Mouse (Mus musculus): Measurements from ENCODE around the gene Syngr1. TPM values are rescaled to one million over a fixed set of nuclear protein-coding genes. Genes with fewer than 3 reads are reported as not detected.

The Syngr1 gene
- total RNA-seq (2021): 10 to 100 TPM; 16.6 to 20.1 TPM
- long read RNA-seq, experiment 1, transcript Syngr1-202 (4 exons, 819 nt): major isoform, 33 of 37 reads
- long read RNA-seq, experiment 1, partial matches to known transcripts: 2 of 37 reads
- long read RNA-seq, experiment 1, other reads (novel, unspliced or antisense): 2 of 37 reads
- long read RNA-seq, experiment 2, transcript Syngr1-202 (4 exons, 819 nt): major isoform, 45 of 47 reads
- long read RNA-seq, experiment 2, partial matches to known transcripts: 1 of 47 reads
- long read RNA-seq, experiment 2, other reads (novel, unspliced or antisense): 1 of 47 reads

DNA sequence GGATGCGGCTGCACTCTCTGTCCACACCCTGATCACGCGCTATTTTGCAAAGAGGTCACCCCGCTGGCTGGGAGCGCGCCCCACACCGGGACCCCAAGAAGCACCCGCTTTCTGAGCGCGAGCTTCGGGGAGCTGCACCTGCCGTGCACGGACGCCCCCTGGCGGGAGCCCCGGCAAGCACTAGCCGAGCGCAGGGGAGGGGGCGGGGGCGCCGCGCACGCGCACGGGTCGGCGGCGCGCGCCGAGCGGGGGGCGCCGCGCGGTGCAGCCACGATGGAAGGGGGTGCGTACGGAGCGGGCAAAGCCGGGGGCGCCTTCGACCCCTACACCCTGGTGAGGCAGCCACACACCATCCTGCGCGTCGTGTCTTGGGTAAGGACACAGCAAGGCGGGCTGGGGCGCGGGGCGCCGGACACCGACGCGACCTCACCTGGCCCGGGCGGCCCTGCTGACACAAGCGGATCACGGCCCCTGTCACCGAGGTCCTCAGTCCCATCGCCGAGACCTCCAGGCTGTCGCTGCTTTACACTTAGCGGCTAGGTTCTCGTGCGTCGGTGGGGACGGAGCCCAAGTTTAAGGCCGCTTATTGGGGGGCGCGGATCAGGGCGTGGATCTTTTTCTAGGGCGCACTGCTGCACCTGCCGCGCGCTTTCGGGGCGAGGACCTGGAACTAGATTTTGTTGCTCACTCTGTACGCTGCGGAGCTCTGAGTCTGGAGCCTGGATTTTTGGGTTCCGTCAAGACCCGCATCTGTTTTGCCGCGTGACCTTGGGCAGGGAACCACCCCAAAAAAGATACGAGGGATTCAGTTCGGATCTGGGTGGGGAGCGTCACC lies at the start of gene Syngr1, which contains the start of gene Rpl3:
TSS of gene Syngr1 (plus strand) at position 214 of the 835 bp plus-strand sequence.
TSS of gene Rpl3 (minus strand) at position 748 of the 835 bp plus-strand sequence.
- intact Hi-C loops (cut with DNase I; ENCODE audit: low total_unique reads): loop anchor here (5.0 kb wide), 1 partner anchor 41 kb away; the partner anchor contains the start of gene Tab1

DNA sequence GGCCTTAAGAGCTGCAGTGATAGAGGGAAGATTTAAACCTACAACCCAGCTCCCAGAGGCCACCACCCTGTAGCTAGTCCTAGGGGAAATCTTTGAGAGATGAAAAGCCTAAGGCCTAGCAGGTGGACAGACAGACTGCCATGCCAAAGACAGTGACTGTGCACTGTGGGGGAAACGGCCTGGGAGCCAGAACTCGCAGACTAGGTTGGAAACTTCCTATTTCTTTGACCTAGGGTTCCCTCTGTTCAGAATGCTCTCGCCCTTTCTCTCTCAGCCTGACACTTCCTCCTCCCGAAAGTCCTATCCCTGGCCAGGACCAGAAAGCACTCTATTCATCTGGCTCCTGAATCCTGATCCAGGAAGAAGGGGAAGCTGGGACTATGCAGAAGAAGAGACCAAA lies 49.0 kb upstream of the Syngr1 start:
- intact Hi-C loops (cut with DNase I; ENCODE audit: low total_unique reads): no loop called here
- DNase-seq: no peak

More for the DNA sequence above, at the start of gene Syngr1, which contains the start of gene Rpl3:
- DNase-seq: peak; percentile 81

DNA sequence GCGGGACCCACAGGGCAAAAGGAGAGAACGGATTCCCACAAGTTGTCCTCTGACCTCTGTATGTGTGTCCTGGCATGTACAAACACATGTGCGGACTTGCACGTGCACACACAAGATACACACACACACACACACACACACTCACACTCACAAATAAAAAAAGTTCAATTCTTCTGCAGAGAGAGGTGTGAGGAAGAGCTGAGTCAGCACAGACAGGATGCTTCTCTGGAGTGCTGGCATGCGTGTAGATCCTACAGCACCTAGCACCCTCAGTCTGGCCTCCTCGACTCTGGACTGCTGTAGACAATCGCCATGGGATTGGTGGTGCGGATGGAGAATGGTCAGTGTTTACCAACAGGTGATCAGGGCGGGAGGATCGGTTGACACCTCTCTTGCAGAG lies 46.9 kb upstream of the Syngr1 start:
- intact Hi-C loops (cut with DNase I; ENCODE audit: low total_unique reads): no loop called here

DNA sequence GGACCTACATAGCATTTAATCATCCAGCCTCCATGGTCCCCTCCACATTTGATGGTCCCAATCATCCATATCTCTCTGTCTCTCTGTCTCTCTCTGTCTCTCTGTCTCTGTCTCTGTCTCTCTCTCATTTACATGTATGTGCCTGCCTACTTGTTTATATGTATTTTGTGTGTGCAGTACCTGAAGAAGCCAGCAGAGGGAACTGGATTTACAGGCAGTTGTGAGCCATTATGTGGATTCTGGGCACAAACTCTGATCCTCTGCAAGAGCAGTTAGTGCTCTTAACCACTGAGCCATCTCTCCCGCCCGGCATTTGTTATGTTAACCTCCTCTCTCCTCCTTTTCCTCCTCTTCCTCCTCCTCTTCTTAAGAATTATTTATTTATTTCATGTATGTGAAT lies 45.4 kb upstream of the Syngr1 start:
- intact Hi-C loops (cut with DNase I; ENCODE audit: low total_unique reads): no loop called here
- no peak for DNase-seq

More for the DNA sequence above, 46.9 kb upstream of the Syngr1 start:
- no peak for DNase-seq

DNA sequence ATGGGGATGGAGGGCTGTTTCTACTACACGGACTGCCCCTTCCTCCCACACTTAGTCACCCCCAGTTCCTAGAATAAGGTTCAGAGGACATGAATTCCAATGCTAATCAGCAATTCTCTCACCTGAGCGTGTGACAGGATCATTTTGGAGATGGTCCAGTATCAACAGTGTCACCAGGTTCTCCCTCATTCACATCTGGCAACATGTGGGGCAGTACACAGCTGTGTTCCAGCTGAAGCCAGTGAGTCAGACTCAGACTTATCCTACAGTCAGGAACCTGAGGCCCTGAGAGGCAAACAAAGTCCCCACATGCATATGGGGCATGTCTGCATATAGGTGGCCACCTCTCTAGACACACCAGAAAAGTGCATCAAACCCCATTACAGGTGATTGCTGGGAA lies 43.9 kb upstream of the Syngr1 start:
- no peak for DNase-seq
- intact Hi-C loops (cut with DNase I; ENCODE audit: low total_unique reads): no loop called here

DNA sequence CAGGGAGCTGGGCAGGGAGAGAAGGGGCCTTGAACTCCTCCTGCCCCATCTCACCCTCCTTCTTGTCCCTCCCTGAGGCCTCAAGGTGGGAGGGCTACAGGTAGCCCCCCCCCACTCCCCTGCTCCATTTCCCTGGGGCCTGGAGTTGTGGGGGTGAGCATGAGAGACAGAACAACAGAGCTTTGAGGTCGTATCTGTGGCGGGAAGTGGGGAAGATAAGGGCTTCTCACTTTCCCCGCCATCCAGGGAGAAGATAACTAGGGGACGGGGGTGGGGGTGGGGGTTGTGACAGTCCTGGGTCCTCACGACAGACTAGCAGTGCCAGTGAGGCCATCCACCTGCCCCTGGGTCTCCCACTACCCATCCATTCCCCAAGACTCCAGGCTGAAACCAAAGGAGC lies 43.2 kb upstream of the Syngr1 start:
- intact Hi-C loops (cut with DNase I; ENCODE audit: low total_unique reads): no loop called here
- no peak for DNase-seq

DNA sequence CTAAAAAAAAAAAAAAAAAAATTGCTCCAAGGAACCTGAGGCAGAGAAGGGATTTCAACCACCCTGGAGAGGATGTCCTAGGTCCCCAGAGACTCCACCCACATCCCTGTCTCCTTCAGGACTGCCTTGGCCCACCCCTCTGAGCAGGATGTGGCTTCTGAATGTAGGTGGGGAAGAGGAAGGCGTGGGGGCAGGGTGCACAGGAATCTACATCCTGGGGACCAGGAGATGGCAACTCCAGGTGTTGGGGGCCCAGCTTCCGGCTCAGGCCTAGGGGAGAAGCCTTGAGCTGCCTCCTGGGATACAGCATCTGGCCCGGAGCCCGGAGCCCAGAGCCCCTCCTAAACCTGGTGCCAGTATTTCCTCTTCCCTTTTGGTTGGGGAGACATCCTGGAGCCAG lies 41.0 kb upstream of the Syngr1 start:
- DNase-seq: peak; percentile 50
- intact Hi-C loops (cut with DNase I; ENCODE audit: low total_unique reads): no loop called here

DNA sequence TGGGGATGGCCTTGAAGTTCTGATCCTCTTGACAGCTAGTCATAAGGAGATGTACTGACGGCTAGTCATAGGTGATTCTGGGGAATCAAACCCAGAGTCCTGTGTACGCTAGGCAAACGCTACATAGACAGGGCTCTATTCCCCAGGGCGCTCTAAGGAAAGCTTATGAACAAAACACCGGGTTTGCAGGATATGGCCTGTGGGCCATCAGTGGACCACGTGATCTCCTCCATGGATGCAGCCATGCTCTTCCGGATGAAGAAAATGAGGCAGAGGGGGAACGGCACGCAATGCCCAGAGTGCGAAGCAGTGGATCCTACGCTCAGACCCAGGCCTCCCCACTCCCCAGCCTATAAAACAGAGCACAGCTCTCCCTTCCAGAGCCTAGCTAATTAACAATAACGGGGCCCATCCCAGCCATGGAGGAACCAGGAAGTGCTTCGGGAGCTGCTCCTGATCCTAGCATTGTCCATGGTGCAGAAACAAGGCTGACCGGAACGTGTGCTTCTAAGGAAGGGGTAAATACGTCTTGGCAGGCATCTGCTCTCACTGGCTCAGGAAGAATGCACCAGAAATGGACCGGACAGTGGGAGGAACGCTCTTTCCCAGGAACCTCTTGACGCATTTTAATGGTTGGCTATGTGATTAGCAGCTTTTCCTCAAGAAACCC lies 39.9 kb upstream of the Syngr1 start:
- DNase-seq: no peak
- intact Hi-C loops (cut with DNase I; ENCODE audit: low total_unique reads): no loop called here

DNA sequence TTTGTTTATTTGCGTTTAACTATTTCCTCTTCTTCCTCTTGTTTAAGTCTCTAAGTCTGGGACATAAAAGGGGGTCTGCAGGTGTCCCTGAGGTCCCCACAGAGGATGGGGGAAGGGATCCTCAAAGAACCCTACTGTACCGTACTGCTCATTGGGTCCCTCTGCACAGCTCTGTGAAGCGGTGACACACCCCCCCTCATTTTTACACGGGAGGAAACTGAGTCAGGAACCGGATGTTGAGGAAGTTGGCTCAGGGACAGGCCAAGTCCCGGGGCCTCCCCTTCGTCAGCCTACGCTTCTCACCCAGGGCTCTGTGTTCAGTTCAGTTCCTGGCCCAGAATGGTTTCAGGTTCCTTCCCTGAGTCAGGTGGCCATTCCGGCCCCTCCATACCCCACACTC lies 39.4 kb upstream of the Syngr1 start:
- DNase-seq: no peak
- intact Hi-C loops (cut with DNase I; ENCODE audit: low total_unique reads): no loop called here

DNA sequence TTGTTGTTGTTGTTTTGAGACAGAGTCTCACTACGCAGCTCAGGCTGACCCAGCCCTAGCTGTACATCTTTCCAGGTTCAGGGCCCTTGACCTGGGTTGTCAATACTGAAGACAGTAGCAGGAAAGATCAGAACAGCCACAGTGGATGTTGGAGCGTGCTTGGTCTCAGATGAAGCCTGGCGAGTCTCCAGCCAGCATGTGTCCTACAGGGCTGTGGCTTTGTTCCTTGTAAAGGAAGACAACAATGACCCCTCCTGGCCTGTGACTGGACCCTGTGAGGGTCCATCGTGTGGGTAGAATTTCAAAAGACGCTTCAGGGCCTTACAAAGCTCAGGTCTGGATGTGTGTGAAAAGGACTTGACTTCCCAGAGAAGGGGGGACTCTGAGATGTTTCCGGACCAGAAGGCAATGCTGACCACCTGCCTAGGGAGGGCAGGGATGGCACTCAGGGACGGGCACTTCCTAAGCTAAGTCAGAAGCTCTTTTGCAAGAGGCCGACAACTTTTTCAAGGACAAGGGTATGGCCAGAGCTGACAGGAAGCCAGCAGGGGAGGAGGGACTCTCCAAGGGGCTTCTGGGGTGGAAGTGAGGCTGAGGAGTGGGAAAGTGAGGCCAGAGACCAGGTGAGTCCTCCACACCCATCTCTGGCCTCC lies 37.6 kb upstream of the Syngr1 start:
- peak; percentile 61 for DNase-seq
- intact Hi-C loops (cut with DNase I; ENCODE audit: low total_unique reads): no loop called here

DNA sequence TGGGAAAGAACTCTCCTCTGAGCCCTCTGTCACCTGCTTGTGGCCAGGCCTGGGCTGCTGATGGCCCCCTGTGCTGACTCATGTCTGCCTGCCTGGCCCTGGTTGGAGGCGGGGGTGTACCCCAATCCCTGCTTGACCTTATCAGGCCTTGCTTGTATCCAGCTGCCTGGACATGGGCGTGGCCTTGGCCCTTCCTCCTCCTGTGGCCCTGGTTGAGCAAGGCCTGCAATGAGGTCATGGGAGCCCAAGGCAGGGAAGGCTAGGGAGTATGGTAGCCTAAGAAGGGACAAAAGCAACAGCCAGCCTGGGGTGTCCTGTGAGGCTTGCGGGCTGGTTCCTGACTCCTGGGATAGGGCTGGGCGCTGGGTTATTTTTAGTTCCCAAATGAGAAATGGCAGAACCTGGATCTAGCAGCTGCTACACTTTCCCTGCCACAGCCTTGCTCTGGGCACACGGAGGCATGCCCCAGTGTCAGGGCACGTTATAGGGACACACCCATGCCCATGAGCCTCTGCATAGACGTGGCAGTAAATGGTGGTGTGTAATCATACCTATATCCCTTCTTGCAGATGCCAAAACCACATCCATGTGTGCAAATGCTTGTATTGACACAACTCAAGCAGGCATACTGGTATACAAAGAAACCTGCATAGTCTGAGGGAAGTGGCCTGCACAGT lies 37.0 kb upstream of the Syngr1 start:
- intact Hi-C loops (cut with DNase I; ENCODE audit: low total_unique reads): no loop called here
- DNase-seq: peak; percentile 88

DNA sequence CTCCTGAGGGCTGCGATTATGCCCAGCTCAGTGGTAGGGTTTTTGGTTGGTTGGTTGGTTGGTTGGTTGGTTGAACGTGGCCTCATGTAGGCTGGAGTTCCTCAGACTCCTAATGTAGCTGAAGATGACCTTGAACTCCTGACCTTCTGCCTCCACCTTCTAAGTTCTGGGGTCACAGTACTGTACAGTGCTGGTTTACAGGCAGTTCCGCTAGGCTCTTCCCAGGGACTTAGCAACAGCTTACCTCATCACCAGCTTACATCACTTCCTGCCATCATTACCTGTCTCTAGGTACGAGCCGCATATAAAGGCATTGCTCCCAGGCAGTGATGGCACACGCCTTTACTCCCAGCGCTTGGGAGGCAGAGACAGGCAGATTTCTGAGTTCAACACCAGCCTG lies 33.0 kb upstream of the Syngr1 start:
- DNase-seq: no peak
- intact Hi-C loops (cut with DNase I; ENCODE audit: low total_unique reads): no loop called here

DNA sequence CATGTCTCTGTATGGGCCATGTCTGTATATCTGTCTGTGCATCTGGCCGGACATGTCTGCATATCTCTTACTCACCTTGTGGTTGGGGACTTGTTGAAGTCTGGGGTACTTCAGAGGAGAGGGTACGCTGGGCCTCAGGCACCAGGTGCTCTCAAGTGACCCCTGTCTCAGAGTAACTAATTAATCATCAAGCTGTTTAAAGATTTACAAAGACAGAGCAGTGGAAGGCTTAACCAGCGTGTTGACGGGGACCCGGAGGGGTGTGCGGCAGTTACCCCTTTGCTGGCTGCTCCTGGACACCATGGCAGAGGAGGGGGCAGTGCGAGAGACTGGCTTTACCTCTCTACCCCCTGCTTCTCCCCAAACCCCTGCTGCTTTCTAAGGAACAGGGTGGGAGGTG lies 31.5 kb upstream of the Syngr1 start:
- intact Hi-C loops (cut with DNase I; ENCODE audit: low total_unique reads): loop anchor here (5.0 kb wide), 2 partner anchors 47 to 112 kb away; partner anchors contain the start of gene Pdgfb
- DNase-seq: no peak

DNA sequence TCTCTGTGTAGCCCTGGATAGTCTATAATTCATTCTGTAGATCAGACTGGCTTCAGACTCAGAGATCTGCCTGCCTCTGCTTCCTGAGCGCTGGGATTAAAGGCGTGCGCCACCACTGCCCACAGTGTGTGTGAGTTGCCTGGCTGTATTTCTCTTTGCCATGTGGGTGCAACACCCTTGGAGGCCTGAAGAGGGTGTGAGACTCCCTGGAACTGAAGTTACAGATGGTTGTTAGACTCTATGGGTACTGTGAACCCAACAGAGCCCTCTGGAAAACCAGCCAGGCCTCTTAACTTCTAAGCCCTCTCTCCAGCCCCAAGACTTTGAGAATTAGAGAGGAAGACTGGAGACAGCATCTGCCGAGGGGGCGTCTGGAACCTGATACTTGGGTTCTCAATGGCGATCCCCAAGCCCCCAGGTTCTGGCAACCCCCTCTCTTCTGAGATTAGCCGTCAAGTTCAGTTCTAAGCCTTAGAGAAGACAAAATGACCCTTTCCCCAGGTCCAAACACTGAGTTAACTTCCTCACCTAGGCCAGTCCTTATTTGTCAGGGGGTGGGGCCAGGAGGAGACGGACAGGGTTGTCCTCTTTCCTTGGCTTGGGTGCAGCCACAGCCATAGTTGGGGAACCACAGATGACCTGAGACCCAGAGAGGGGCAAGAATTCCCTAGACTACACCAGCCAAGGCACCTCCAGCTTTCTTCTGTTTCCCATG lies 30.6 kb upstream of the Syngr1 start:
- no peak for DNase-seq
- intact Hi-C loops (cut with DNase I; ENCODE audit: low total_unique reads): loop anchor here (5.0 kb wide), 2 partner anchors 48 to 113 kb away; partner anchors contain the start of gene Pdgfb

DNA sequence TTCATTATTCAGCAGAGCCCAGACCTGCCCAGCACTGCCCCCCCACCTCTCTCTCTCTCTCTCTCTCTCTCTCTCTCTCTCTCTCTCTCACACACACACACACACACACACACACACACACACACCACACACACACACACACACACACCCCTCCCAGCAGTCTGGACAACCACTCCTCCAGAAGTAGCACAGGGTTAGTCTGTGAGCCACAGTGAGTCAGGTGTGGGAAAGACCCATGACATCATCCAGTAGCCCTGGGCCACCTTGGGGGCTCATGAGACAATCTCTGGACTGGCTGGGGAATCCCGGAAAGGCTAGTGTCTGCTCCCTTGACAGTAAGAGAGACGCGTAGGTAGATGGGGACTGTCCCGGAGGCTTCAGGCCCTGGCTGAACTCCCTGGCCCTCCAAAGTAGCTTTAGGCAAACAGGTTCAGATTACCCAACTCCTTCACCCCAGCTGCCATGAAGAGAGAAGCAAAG lies 30.0 kb upstream of the Syngr1 start:
- no peak for DNase-seq
- intact Hi-C loops (cut with DNase I; ENCODE audit: low total_unique reads): loop anchor here (5.0 kb wide), 2 partner anchors 49 to 114 kb away; partner anchors contain the start of gene Pdgfb

DNA sequence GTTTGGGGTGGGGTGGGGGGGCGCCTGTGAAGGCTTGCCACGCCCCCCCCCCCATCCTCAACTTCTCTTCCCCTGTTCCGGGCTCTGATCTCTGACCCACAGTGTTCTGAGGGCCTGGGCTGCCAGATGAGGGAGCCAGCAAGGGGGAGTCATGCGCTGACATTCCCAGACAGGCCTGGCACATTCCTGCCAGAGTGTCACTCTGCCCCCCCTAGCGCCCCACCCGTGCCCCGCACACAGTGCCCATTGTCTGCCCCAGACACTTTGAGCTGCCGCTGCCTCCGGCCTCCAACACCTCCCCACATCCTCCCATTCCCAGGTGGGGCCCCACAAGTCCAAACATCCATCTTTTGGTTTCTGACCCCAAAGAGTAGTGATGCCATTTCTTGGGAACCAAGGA lies 28.8 kb upstream of the Syngr1 start:
- intact Hi-C loops (cut with DNase I; ENCODE audit: low total_unique reads): loop anchor here (5.0 kb wide), 2 partner anchors 50 to 115 kb away; partner anchors contain the start of gene Pdgfb

DNA sequence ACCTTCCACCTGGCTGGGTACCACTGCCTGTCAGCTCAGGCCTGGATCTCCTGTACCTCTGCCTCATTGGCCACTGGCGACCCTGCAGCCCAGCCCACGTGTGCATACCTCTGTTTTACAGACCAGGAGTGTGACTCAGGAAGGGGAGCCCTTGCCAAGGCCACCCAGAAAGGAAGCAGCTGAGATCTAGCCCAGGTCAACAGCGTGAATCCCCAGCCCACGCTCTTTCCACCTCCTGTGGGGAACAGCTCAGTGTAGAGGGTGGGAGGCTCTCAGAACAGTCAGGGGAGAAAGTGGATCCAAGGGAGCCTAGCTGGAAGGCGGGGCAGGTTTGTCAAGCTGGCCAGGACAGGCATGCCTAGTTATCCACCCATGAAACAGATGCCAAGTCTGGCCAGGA lies 28.3 kb upstream of the Syngr1 start:
- intact Hi-C loops (cut with DNase I; ENCODE audit: low total_unique reads): loop anchor here (5.0 kb wide), 2 partner anchors 51 to 116 kb away; partner anchors contain the start of gene Pdgfb
- no peak for DNase-seq

More for the DNA sequence above, 28.8 kb upstream of the Syngr1 start:
- no peak for DNase-seq

DNA sequence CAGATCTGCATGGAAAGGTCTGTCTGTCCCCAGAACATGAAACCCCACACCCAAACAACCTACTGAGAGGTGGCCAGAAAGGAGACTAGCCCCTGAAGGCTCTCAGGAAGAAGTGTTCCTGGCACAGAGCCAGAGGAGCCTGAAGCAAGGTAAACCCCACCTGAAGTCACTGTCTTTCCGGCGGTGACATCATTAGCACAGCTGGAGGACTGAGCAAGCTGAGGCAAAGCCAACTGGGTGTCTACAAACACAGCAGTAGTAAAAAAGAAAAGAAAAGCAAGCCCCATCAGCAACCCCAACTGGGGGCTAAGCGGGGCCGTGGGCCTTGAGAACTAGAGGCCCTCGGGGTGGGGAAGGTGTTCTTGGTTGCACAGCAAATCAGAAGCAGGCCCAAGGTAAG lies 26.2 kb upstream of the Syngr1 start:
- DNase-seq: no peak
- intact Hi-C loops (cut with DNase I; ENCODE audit: low total_unique reads): loop anchor here (5.0 kb wide), 2 partner anchors 53 to 118 kb away; partner anchors contain the start of gene Pdgfb
